ENCODE assay signal across 22 mouse cellular contexts in the genomic region with DNA sequence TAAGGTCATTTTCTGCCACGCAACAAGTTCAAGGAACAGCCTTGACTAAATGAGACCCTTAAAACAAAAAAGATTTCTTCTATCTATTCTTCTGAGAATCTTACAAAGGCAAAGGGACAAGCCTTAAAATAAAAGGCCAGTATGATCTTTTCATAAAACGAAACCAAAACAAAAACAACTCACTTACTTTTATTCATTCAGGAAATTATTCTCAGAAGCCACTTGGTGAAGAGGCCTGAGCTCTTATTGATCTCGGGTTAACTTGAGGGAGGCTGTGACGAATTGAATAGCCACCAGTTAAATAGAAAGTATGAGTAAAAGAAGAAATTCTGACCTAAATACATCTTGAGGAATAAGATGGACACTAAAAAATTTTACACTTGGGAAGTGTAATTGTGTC. TPM values are rescaled to one million over a fixed set of nuclear protein-coding genes. Genes with fewer than 3 reads are reported as not detected.
A peak's percentile ranks its signal among the peaks of the same experiment; 100 is the strongest.
DNase-seq lines count a peak whose midpoint lies in the region; ATAC-seq and TF ChIP-seq lines count a peak whose summit lies in the region.
"Had no signal": no experiment of that assay in that cellular context is flagged by ENCODE, and none has a peak within 500 bp of the region (broad histone marks: within the 10 kb centered on the region; RNA-seq: fewer than 3 reads in every experiment).

No protein-coding gene starts in this region.

- TF ChIP-seq POLR2A in myocyte (IDR thresholded peaks at IDR 0.05; ENCODE audit: insufficient read length, low read depth): no peak

- no peaks in the 10 kb centered on the region for H3K27me3 ChIP-seq in myocyte (ENCODE audit: control insufficient read depth, insufficient read depth, insufficient read length)
- H3K27me3 ChIP-seq: embryonic facial prominence, embryonic 13.5 days; embryonic facial prominence, embryonic 15.5 days; forebrain, embryonic 12.5 days had no signal

- H3K4me3 ChIP-seq in myocyte: no peak overlapping the region
- H3K4me3 ChIP-seq: embryonic facial prominence, embryonic 13.5 days; embryonic facial prominence, embryonic 15.5 days; erythroblast, embryonic 14.5 days; forebrain, embryonic 10.5 days; forebrain, embryonic 12.5 days had no signal

- ATAC-seq in CD4-positive, CD25-positive, alpha-beta regulatory T cell, adult 4 months: peak; percentile 50
- ATAC-seq: forebrain, embryonic 14.5 days; forebrain, postnatal 0 days had no signal

- no peak overlapping the region for H3ac ChIP-seq in myocyte (ENCODE audit: control insufficient read depth, insufficient read length)

- no peaks in the 10 kb centered on the region for H3K79me2 ChIP-seq in myocyte (ENCODE audit: control insufficient read depth, insufficient read depth)

- H3K36me3 ChIP-seq in myocyte (ENCODE audit: control insufficient read depth, insufficient read depth): no peaks in the 10 kb centered on the region
- H3K36me3 ChIP-seq: embryonic facial prominence, embryonic 13.5 days; embryonic facial prominence, embryonic 15.5 days; forebrain, embryonic 10.5 days; forebrain, embryonic 12.5 days had no signal

- peak overlapping the region; percentile 15 for H3K4me2 ChIP-seq in myocyte (ENCODE audit: low read depth)
- H3K4me2 ChIP-seq: embryonic facial prominence, embryonic 13.5 days; embryonic facial prominence, embryonic 15.5 days; forebrain, embryonic 12.5 days had no signal

- DNase-seq in induced T-regulatory cell, adult 2 months (ENCODE audit: low read depth): peak; percentile 53
- no peak for DNase-seq in retina, postnatal 1 day
- no peak for DNase-seq in spleen, adult 12 weeks (ENCODE audit: low spot score)
- DNase-seq: adrenal gland, adult 8-10 months; adrenal gland, postnatal 14 days; adrenal gland, postnatal 36 days; B cell, adult 2 months; cerebellum, adult 11-12 months; cerebellum, adult 2 months; cerebellum, adult 9-10 months; cerebellum, postnatal 10 days; cerebellum, postnatal 25 days; embryo, embryonic 11 days; forebrain, postnatal 0 days had no signal

TF ChIP-seq in myocyte, 11 proteins besides CTCF, POLR2A, EP300 and RAD21:
- no peak for TF ChIP-seq TCF3 (IDR thresholded peaks at IDR 0.05; ENCODE audit: insufficient read length, low read depth)

RNA-seq across cellular contexts. Expression of a gene that starts 46.1 kb away (rescaled TPM):
- 10 to 100 TPM; 19.6 to 28.7 TPM for polyA plus RNA-seq in CD4-positive, CD25-positive, alpha-beta regulatory T cell, adult 4 months (2017; shearing (Covaris generic))
- polyA plus RNA-seq in myocyte (2012; fragmentation: generic; extraction: Trizol): 6.8 TPM
